Mouse (Mus musculus): ENCODE data around the gene Pea15a. TPM values are rescaled to one million over a fixed set of nuclear protein-coding genes. Genes with fewer than 3 reads are reported as not detected.
"Not testable (repeated sequence)": the region's sequence is repeated elsewhere in the genome, so short reads cannot be mapped to it uniquely, and the experiment has no call there.

The Pea15a gene
- 32.4 and 33.5 TPM in 2 replicates for polyA plus RNA-seq (2012; rRNA removed)

DNA sequence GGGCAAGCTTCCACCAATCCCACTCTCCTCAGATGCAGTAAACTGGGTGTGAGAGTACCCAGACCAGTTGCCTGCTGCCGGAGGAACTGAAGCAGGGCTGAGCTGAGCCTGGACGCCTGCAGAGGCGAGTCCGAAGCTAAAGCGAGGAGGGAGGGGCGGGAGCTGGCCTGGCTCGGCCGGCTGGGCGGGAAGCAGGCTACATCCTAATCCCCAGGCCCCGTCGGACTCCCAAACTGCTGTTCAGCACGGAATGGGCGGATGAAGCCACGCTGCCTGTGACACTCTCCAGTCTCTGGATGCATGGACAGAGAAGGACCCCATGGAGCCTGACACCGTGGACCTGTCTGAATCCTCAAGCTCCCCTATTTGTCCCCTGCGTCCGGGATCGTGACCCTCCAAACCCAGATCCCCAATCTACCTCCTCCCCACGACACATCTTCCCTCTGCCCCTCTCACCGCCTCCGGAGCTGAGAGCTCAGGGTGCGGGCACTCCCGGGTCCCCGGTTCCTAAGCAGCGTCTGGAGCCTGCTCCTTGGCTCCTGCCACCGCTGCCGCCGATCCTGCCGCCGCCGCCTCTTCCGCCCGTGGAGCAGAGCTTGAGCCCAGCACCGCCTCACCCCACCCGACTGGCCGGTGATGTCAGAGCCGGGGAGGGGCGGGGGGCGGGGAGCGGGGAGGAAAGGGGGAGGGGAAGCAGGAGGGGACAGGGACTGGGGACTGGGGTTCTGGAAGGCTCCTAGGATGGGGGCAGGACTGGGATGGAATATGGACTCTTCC, at the start of gene Pea15a:
Gene Pea15a (minus strand): TSS at position 664 of the 777 bp plus-strand sequence.
- peak within 1 kb of the TSS; percentile 83 for H3K4me3 ChIP-seq (ENCODE audit: extremely low read depth, insufficient read depth, insufficient read length)
- H3K4me1 ChIP-seq (ENCODE audit: control insufficient read depth, insufficient read depth, insufficient read length): peaks cover 4% of the 10 kb centered on the region; the same call in 1 of the 2 replicates
- no peaks in the 10 kb centered on the region; the same call in 1 of the 2 replicates for H3K36me3 ChIP-seq (ENCODE audit: control insufficient read depth, insufficient read depth, low read length)
- no peak for TF ChIP-seq CTCF (IDR thresholded peaks at IDR 0.05; ENCODE audit: extremely low read depth, insufficient read depth, insufficient read length, insufficient replicate concordance)
- no peak; the same call in 1 of the 2 replicates for TF ChIP-seq POLR2A (IDR thresholded peaks at IDR 0.05; ENCODE audit: low read depth, low read length)
- peak; percentile 25 to 69 for DNase-seq (ENCODE audit: low read depth in 1 of 2, low spot score in 2 of 2)
- peak within 1 kb of the TSS; percentile 75 for H3K27ac ChIP-seq (ENCODE audit: insufficient read depth, low read length)
- H3K27me3 ChIP-seq (ENCODE audit: control insufficient read depth, insufficient read depth, low read length): no peaks in the 10 kb centered on the region
- WGBS: 2% methylated on average over 38 of the region's 40 CpGs

GRCm38 (mm10) chr1:172247679-172248078, 41.1 kb upstream of the Pea15a start:
- Histone ChIP-seq H3K27me3 (ENCODE audit: control insufficient read depth, insufficient read depth, low read length) (no peaks in the 10 kb centered on the region), H3K4me3 (ENCODE audit: extremely low read depth, insufficient read depth, insufficient read length) (no peak overlapping the region), H3K36me3 (ENCODE audit: control insufficient read depth, insufficient read depth, low read length) (no peaks in the 10 kb centered on the region), H3K4me1 (ENCODE audit: control insufficient read depth, insufficient read depth, insufficient read length) (no peaks in the 10 kb centered on the region), H3K27ac (ENCODE audit: insufficient read depth, low read length) (no peak overlapping the region)
- TF ChIP-seq POLR2A (IDR thresholded peaks at IDR 0.05; ENCODE audit: low read depth, low read length) (no peak), CTCF (IDR thresholded peaks at IDR 0.05; ENCODE audit: extremely low read depth, insufficient read depth, insufficient read length, insufficient replicate concordance) (peak; percentile 31; the same call in 1 of the 2 replicates)
- no peak for DNase-seq (ENCODE audit: low read depth in 1 of 2, low spot score in 2 of 2)
- WGBS: 32% methylated on average over 2 of the region's 2 CpGs

DNA sequence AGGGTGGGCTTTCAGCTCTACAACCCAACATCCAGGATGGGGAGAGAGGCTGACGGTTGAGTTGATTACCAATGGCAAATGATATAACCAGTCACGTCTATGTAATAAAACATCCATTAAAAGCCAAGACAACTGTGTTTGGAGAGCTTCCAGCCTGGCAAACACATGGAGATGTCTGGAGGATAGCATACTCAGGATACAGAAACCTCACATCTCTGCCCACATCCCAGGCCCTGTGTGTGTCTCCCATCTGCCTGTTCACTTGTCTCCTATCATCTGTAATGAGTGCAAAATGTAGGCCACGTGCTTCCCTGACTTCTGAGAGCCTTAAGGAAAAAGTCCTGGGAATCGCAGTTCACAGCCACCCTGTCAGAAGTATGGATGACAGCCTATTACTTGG, 40.6 kb upstream of the Pea15a start:
- Histone ChIP-seq H3K4me3 (ENCODE audit: extremely low read depth, insufficient read depth, insufficient read length) (no peak overlapping the region), H3K36me3 (ENCODE audit: control insufficient read depth, insufficient read depth, low read length) (no peaks in the 10 kb centered on the region), H3K27ac (ENCODE audit: insufficient read depth, low read length) (no peak overlapping the region), H3K4me1 (ENCODE audit: control insufficient read depth, insufficient read depth, insufficient read length) (no peaks in the 10 kb centered on the region), H3K27me3 (ENCODE audit: control insufficient read depth, insufficient read depth, low read length) (no peaks in the 10 kb centered on the region)
- DNase-seq (ENCODE audit: low read depth in 1 of 2, low spot score in 2 of 2): no peak
- 73% methylated on average over 4 of the region's 4 CpGs for WGBS
- no peak for TF ChIP-seq POLR2A (IDR thresholded peaks at IDR 0.05; ENCODE audit: low read depth, low read length)
- no peak for TF ChIP-seq CTCF (IDR thresholded peaks at IDR 0.05; ENCODE audit: extremely low read depth, insufficient read depth, insufficient read length, insufficient replicate concordance)

DNA sequence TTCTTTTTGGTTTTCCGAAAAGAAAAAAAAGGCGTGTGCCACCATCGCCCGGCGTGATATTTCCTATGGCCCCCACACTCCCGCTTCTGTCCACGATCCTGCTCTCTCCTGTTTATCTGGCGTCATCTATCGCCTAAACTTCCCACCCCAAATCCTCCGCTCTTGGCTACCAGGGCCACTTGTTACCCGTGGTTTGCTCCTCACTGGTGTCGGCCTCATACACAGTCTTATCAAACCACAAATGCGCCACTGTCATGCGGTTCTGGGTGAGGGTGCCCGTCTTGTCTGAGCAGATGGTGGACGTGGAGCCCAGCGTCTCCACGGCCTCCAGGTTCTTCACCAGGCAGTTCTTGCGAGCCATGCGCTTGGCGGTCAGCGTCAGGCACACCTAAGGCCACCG, 38.0 kb upstream of the Pea15a start:
- H3K27me3 ChIP-seq (ENCODE audit: control insufficient read depth, insufficient read depth, low read length); H3K4me1 ChIP-seq (ENCODE audit: control insufficient read depth, insufficient read depth, insufficient read length); DNase-seq (ENCODE audit: low read depth in 1 of 2, low spot score in 2 of 2); H3K4me3 ChIP-seq (ENCODE audit: extremely low read depth, insufficient read depth, insufficient read length); H3K27ac ChIP-seq (ENCODE audit: insufficient read depth, low read length); H3K36me3 ChIP-seq (ENCODE audit: control insufficient read depth, insufficient read depth, low read length): not testable (repeated sequence)
- WGBS: 58% methylated on average over 23 of the region's 23 CpGs

- Histone ChIP-seq H3K4me1 (ENCODE audit: control insufficient read depth, insufficient read depth, insufficient read length) (no peaks in the 10 kb centered on the region), H3K27ac (ENCODE audit: insufficient read depth, low read length) (no peak overlapping the region), H3K27me3 (ENCODE audit: control insufficient read depth, insufficient read depth, low read length) (no peaks in the 10 kb centered on the region), H3K36me3 (ENCODE audit: control insufficient read depth, insufficient read depth, low read length) (no peaks in the 10 kb centered on the region), H3K4me3 (ENCODE audit: extremely low read depth, insufficient read depth, insufficient read length) (no peak overlapping the region)
- no peak for TF ChIP-seq CTCF (IDR thresholded peaks at IDR 0.05; ENCODE audit: extremely low read depth, insufficient read depth, insufficient read length, insufficient replicate concordance)
- no peak for TF ChIP-seq POLR2A (IDR thresholded peaks at IDR 0.05; ENCODE audit: low read depth, low read length)
- WGBS: 65% methylated on average over 16 of the region's 16 CpGs
- no peak for DNase-seq (ENCODE audit: low read depth in 1 of 2, low spot score in 2 of 2)
These were observed 37.1 kb upstream of the Pea15a start for GRCm38 (mm10) chr1:172243547-172244205.

DNA sequence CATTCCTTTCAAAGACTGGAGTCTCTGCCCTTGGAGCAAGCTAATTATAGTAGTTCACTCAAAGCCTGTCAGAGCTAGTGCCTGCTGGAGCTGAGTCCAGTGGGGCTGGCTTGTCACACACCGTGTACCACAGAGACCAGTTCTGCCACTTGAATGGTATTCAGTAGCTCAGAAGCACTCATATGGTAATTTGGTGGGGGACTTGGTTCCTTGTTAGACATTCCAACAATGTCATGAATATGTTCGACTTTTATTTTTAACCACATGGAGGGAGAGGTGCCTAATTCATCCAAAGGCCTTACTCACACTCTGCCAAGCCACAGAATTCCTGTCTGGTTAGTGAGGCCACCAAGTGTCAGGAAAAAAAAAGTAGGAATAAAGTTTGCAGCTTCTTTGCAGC, 35.8 kb upstream of the Pea15a start:
- Histone ChIP-seq H3K4me3 (ENCODE audit: extremely low read depth, insufficient read depth, insufficient read length) (no peak overlapping the region), H3K27me3 (ENCODE audit: control insufficient read depth, insufficient read depth, low read length) (no peaks in the 10 kb centered on the region), H3K36me3 (ENCODE audit: control insufficient read depth, insufficient read depth, low read length) (no peaks in the 10 kb centered on the region), H3K4me1 (ENCODE audit: control insufficient read depth, insufficient read depth, insufficient read length) (no peaks in the 10 kb centered on the region), H3K27ac (ENCODE audit: insufficient read depth, low read length) (no peak overlapping the region)
- 60% methylated on average over 2 of the region's 2 CpGs for WGBS
- no peak for TF ChIP-seq CTCF (IDR thresholded peaks at IDR 0.05; ENCODE audit: extremely low read depth, insufficient read depth, insufficient read length, insufficient replicate concordance)
- no peak for TF ChIP-seq POLR2A (IDR thresholded peaks at IDR 0.05; ENCODE audit: low read depth, low read length)
- DNase-seq (ENCODE audit: low read depth in 1 of 2, low spot score in 2 of 2): no peak

Measured in spleen, adult 2 months (tissue).